Mouse (Mus musculus) right cerebral cortex, postnatal 10 days (tissue): ENCODE measurements around the gene Abi3.

Source experiments
- DNase-seq, 2 experiments: peaks; one replicate each; pipeline ENCODE4 v3.0.0; 2021; ENCODE audit warnings: low spot score in 2 of 2

Gene Abi3

DNA sequence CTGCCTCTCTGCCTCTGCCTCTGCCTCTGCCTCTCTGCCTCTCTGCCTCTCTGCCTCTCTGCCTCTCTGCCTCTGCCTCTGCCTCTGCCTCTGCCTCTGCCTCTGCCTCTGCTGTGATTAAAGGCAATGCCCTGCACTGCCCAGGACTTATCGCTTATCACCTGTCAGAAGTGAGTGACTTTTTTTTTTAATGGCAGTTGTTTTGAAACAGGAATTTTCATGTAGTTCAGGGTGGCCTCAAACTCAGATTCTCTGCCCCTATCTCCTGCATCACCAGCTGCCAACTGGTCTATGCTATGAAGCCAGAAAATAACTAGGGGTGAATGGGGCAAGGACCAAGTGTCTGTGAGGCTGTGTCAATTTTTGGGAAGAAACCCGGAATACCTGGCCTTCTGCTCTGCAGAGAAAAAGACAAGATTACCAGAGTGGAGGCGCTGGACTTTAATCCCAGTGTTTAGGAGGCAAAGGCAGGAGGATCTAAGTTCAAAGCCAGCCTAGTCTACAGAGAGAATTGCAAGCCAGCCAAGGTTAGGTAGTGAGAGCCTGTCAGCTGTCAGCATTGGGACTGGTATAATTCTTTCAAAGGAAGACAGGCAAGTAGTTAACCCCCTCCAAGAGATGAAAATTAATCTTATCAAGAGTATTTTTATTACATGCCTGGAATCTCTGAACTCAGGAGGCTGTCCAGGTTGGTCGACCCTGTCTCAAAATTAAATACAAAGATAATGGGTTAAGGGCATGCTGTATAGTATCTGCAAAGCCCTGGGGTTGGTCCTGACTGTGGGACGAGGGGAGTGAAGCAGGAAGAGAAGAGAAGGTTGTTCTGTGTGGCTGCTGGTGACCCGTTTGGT, 15.7 kb downstream of the Abi3 start:
- no peak for DNase-seq

DNA sequence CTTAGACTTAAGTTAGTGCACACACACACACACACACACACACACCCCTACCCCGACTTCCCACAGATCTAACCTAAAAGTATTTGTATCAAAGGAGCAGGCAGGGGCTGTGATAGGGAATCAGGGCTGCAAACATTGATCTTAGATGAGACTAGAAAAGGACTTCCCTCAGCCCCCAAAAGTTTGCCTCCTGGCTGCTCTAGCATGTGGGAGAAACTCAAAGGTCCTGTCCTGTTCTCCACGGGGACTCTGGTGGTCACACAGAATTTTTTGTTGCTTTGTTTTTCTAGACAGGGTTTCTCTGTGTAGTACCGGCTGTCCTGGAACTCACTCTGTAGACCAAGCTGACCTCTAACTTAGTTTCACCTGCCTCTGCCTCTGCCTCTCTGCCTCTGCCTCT, 16.7 kb downstream of the Abi3 start:
- DNase-seq, result no peak

DNA sequence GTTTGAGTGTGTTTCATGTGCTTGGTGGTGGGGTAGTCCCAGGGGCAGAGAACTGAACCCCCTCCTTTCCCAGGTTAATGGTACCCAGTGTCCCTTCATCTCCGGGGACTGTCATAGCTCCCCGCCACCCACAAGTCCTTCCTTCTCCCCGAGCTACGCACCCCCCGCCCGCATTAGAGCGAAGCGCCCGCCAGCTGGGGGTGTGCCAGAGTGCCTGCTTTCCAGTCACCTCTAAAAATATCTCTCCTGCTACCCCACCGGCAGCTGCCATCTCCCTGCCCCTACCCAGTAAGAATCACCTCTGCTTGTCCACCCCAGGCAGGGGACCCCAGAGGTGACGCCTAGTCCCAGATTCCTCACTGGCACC, 17.4 kb downstream of the Abi3 start:
- peak; percentile 60 to 72 for DNase-seq

DNA sequence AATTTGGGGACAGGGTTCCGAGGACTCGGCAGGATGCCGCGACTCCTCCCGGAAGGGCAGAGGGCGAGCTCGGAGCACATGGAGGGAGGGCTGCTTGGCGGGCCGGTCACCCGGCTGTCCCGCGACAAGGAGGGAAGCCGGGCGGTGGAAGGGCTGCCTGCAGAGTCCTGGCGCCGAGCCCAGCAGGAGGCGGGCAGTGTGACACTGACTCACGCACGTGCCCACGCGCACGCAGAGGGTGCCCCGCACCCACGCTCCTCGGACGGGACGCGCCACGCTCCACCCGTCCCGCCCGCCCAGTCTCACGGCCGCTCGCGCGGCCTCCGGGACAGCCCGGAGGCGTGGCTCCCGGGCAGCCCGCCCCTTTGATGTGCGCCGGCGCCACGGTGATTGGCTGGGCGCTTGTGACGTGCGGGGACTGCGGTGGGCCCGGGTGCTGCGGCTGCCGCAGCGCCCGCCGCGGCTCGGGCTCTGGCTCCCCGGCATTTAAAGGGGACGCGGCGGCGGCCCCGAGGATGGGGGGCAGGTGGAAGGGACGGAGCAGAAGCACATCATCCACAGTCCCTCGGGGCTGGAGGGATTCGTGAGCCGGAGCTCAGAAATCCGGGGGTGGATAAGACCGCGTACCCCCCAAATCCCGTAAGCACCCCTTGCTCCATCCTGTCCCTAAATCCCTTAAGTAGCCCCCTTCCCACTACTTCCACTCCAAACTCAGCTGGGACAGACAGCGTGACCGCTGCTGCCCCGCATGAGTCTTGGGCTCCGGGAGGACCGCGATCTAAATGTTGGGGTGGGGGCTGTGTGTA, 18.0 kb downstream of the Abi3 start, which contains the start of gene Phospho1:
Gene Phospho1, plus strand, starts transcription at position 429 of the 806 bp plus-strand sequence.
- peak; percentile 94 for DNase-seq

DNA sequence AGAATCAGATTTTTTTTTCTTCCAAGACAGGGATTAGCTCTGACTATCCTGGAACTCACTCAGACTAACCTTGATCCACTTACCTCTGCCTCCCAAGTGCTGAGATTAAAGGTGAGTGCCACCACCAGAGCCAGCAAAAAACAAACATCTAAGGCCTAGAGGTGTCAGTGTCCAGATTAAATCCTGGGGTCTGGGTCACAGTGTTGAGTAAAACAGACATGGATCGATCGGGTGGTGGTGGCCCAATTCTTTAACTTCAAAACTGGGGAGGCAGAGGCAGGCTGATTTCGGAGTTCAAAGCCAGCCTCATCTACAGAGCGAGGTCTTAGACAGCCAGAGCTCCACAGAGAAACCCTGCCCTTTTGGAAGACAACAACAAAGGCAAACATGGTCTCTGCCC, 19.8 kb downstream of the Abi3 start:
- DNase-seq, result no peak

DNA sequence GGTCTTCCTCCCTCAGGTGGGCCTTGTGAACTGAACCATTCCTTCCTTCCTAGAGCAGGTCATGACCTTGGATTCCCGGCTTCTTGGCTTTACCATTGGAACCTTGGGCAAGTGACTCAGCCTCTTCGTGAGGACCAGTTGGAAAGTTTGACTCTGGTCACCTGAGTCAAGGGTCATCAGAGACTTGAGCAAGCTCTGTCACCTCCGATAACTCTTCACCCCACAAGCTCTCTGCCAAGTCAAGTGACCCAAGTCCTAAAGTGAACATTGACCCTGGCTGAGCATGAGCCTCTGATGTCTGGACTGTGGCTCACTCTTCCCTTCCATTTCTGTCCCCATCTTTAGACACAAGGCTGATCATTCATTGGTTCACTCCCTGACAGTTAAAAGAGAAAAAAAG, 20.8 kb downstream of the Abi3 start:
- no peak for DNase-seq

DNA sequence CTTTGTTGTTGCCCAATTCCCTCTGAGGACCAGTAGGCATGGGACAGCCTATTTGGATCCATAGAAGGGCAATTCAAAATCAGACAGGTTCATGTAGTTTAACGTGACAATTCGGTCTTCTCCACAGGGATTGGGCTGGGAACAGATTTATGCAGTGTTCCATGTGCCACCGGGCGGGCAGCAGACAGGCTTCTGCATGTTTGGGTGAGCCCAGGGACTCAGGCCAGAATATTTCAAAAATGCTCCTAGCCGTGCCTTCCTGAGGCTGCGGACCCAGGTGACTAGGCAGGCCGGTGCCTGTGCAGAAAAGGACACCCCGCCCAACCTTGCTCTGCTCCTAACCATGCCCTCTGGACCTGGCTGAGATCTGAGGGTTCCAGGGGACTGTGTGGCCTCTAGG, 23.1 kb downstream of the Abi3 start:
- DNase-seq, result no peak

DNA sequence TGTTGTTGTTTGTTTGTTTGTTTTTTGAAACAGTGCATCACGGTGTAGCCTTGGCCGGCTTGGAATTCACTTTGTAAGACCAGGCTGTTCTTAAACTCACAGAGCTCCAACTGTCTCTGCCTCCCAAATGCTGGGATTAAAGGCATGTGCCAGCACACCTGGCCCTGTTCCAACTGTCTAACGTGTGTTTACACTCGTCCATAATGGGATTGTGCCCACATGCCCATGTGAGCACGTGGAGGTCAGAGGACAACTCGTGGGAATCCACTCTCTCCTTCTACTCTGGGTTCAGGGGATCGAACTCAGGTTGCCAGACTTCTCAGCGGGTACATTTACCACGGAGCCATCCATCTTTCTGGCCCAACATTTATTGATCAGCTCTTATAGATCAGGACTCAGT, 26.9 kb downstream of the Abi3 start:
- DNase-seq, result no peak

DNA sequence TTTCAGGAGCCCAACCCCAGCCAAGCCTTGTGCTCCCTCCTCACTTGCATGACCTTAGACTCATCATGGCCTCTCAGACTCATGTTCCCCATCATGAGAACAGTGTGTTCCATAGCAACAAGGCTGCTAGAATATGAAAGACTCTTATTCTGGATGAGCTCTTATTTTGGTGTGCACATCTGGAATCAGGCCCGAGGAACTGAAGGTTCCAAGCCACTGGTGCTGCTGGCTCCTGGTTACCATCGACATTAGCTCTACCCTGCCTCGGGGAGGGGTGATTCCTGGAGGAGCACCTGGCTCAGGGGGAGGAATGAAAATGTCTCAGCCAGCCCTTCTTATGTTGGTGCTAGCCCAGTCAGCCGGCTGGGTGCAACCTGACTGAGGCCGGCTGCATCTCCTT, 27.4 kb downstream of the Abi3 start:
- DNase-seq, result no peak

DNA sequence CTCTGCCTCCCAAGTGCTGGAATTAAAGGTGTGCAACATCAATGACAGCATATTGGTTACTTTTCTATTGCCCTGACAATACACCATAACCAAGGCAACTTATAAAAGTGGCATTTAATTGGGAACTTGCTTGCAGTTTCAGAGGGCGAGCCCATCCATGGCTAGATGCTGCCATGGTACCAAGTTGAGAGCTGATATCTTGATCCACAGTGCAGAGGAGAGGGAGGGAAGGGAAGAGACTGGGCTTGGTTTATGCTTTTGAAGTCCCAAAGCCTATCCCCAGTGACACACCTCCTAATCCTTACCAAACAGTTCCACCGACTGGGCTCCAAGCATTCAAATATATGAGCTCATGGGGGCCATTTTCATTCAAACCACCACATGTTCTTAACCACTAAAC, 28.2 kb downstream of the Abi3 start:
- DNase-seq, result no peak

DNA sequence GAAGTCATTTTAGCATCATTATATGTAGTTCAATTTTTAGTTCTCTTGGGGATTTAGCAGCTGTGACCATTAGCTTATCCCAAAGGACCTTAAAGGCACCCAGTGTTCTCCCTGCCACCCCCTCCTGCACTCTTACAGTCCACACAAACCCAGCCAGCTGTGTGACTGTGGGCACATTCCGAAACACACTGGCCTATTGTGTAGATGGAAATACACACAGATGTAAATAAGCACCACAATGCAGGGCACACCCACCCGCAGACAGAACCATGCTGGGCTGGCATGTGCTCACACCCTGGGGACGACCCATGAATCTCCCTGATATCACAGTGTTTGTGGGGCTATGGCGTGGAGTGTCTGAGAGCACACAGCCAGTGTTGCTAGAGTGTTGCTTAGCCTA, 30.1 kb downstream of the Abi3 start:
- DNase-seq, result no peak

DNA sequence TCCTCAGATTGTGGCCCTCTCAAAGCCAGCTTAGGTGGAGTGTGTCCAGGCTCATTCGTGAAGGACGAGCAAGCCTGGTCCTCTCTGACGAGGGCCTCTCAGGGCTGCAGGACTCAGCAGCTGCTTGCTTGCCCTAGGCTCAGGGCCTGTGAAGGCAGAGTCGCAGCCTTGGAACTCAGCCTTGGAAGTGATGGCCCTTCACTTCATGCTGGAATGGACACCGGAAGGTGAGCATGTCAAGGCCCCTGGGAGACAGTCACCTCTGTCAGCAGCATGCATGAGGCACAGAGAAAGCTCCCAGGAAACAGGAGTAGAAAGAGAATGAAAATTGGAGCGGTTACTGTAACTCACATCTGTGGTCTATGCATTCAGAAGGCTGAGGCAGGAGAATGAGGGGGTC, 30.5 kb downstream of the Abi3 start:
- DNase-seq, result no peak

DNA sequence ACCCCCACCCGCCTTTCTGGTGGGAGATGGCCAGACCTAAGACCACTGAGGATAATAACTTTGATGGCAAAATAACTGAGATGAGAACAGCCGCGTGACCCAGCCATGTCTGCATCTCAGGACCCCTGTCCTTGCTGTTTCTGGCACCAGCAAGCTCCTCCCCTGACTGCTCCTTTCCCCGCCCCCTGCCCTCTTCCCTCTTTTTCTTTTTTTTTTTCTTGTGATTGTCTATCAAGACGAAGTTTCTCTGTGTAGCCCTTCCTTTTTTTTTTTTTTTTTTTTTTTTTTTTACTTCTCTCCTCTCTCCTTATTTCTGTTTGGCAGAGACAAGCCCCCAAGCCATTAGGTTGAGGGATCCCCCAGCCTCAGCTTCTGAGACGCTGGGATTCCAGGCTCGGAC, 31.4 kb downstream of the Abi3 start:
- no peak for DNase-seq

DNA sequence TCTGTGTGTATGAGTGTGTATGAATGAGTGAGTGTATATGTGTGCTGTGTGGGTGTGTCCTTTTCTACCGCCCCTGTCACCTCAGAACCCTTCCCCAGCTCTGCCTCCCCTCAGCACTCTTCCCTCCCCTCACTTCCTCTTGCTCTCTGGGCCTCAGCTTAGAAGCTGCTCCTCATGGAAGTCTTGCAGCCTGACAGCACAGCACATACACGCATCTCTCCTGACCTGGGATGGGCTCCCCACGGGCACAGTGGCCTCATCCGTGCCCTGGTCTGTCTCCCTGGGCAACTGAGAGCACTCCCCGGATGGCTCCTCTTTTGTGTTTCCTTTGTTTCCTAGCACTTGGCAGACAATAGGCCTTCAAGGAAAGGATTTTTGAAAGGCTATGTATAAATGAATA, 32.7 kb downstream of the Abi3 start:
- no peak for DNase-seq

DNA sequence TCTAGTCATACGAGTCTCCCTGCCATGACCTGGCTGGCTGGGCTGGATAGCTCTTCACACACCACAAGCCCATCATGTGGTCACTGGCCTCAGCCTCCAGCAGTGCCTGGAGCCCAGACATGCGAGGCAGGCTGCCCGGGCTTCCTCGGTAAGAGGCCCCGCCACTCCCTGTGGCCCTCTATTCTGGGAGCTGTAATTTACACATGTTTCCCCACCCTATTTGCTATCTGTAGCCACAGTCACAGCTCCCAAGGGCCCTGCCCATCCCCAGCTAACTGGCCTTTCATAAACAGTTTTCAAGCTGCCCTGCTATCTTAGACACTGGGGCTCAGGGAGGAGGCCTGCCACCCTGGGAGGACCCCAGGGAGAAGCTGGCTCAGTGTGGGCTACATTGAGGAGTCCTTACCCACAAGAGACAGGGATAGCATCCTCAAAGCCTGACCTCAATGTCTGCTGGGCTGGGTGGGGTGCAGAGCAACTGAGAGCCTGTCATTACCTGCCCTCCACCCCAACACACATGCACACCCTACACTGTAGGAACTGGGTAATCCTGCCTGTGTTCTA, 33.7 kb downstream of the Abi3 start:
- DNase-seq, result no peak

DNA sequence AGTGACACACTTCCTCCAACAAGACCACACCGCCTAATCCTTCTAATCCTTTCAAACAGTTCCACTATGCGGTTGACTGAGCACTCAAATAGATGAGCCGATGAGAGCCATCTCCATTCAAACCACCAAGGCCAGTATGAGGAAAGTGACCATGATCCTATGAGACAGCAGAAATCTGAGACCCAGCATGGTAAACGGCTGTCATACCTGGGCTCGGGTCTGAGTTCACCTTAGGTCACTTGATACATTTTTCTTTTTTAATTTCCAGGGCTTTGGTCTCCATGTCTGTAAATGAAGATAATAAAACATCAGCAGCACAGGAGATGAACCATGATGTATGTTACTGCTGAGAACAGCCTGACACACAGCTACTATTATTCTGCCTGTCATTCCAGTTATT, 34.4 kb downstream of the Abi3 start:
- DNase-seq, result no peak

DNA sequence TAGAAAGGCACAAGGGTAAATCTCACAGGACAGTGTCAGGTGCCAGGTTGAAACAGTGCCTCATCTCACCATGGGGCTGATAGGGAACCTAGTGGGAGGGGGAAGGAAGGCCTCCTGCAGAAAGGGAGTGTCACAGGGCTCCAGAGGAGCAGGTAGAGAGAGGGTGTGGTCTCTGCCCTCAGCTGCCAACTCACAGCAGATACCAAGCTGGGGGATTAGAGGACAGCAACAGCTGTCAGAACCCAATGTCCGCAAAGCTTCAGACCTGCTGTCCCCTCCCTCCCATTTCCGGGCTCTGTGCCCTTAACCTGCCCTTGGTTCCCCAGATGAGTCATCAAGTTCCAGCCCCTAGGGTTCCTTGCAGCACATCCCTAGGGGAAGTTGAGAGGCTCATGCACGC, 36.7 kb downstream of the Abi3 start:
- DNase-seq, result no peak

DNA sequence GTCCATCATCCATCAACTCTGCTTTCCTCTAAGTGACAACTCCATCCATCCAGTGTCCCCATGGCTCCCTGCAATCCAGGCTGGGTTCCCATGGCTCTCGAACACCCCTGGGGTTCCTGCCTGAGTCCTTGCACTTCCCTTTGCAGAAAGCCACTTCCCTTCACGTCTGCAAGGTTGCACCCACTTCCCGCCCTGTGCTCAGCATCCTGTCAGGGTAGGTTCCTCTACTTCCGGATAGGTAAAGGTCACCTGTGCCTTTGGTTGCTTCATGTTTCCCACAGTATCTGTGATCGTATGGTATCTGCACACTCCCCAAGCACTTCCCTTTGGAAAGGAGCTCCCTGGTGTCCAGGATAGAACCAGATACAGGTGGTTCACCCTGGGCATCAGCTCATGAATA, 37.3 kb downstream of the Abi3 start:
- no peak for DNase-seq

DNA sequence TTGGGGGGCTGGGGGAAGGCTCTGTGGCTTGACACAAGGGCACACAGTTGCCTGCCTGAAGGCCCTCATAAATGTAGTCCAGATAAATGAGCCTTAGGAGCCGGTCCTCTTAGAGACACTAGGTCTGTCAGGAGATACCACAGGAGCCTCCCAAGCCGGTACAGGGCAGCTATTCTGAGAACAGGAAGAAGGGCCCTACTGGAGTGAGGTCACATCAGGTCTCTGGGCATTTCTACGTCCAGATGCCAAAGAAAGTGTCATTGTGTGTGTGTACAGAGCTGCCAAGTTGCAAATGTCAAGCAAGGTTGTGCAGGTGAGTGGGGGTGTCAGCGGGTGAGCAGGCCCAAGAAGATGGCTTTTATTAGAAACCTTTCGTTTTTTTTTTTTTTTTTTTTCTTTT, 46.7 kb downstream of the Abi3 start:
- no peak for DNase-seq

DNA sequence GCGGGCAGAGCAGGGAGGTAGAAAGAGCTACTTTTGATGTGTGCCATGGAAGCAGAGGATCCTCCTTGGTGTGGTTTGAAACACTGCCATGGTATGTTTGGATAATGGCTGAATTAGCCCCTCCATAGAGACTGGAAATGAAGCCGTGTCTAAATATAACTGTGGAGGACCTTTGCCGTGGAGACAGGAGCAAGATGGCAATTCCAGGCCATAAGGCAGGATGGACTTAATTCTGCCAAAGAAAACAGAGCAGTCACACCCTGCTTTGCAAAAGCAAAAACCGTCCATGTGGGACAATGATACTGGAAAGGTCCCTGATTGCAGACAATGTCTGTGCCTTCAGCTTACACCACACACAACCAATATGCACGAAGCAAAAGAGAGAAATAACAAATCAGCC, 48.1 kb downstream of the Abi3 start:
- DNase-seq, result no peak

DNA sequence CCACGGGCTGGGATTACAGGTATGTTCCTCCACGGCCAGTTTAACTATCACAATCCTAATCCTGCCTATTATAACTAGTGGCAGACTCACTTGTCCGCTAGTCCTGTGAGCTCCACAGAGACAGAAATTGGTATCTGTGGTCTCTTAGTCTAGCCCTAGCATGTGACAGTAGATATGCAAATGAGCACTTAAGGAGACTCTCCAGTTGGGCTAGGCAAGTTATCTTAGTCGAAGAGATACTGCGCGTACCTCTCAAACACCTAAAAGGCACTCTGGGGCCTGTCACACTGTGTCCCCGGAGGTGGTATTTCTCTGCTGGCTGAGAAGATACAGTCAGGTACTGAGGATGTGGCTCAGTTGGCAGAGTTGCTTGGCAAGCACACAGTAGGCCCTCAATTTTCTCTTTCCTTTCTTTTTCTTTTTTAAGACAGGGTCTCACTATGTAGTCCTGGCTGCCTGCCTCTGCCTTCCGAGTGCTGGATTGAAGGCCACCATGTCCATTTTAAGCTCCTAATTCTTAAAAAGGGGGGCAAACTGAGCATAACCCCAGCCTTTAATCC, 49.2 kb downstream of the Abi3 start:
- DNase-seq, result no peak

DNA sequence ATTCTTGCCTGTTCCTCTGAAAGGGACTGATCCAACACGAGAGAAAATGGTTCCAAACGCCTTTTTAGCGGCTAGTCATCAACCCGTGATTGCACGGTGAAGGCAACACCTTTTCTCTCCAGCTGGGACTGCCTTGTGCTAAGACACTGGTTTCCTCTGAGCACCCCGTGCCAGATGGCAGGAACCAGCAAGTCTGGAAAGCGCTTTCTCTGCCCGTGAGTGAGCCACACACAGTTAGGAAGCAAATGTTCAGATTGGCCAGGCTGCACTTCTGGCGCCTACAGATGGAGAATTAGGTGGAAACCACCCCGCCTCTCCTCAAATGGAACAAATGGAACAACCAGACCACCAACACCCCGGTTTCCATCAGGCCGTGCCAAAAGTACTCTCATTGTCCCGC, 50.5 kb downstream of the Abi3 start:
- DNase-seq, result peak; percentile 66 to 80

DNA sequence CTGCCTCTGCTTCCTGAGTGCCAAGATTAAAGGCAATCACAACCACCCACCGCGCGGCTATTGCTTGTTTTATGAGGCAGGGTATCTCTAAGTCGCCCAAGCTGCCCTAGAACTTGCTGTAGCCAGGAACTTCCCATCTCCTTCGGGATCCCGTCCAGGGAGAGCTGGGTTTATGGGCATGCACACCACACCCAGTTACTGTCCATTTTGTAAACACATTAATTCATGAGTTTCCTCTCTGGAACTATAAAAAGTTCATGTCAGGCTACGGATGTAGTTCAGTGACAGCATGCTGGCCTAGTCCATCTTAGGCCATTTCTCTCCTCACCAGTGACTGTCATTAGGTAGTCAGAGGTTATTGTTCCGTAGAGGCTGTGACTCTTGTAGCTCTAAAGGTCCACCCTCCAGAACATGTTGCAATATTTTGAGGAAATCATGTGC, 52.8 kb downstream of the Abi3 start:
- no peak for DNase-seq
